Comparison of ENCODE assay signal across 1 mouse cellular context in the genomic region with DNA sequence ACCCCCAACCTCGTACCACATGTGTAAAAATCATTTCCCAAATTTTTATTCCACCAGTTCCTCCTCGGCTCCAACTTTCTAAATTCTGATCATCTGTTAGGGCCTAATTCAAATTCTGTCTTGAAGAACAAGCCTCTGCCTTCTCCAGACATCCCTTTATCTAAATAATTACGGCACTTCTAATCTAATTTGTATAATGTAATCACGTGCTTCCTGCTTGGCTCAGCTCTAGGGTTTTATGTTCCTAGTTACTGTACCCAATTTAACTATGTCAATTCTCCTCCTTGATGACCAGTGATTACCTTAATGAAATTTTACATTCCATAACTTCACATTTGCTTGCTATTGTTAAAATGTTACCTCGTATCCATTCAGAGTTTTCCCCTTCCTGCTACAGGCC.
TF ChIP-seq lines count a peak whose summit lies in the region.

No protein-coding gene starts in this region.

TF ChIP-seq in MEL, 35 proteins besides CTCF, POLR2A, EP300 and RAD21:
- no peak for TF ChIP-seq MEF2A (IDR thresholded peaks at IDR 0.05; ENCODE audit: extremely low read depth, insufficient replicate concordance, low read depth, low read length, poor library complexity, severe bottlenecking)
- peak; percentile 16; the same call in 1 of the 2 replicates for TF ChIP-seq BHLHE40 (IDR thresholded peaks at IDR 0.05; ENCODE audit: borderline replicate concordance, low read depth, low read length)
- TF ChIP-seq USF1 (IDR thresholded peaks at IDR 0.05; ENCODE audit: low read depth, low read length): peak; percentile 66; the same call in 1 of the 2 replicates
TF ChIP-seq in MEL: peak in this region for 2.
